Mouse (Mus musculus): Measurements from ENCODE around the gene Ppp1r27. TPM values are rescaled to one million over a fixed set of nuclear protein-coding genes. Genes with fewer than 3 reads are reported as not detected.

The Ppp1r27 gene
- total RNA-seq, 1 experiment: not detected

DNA sequence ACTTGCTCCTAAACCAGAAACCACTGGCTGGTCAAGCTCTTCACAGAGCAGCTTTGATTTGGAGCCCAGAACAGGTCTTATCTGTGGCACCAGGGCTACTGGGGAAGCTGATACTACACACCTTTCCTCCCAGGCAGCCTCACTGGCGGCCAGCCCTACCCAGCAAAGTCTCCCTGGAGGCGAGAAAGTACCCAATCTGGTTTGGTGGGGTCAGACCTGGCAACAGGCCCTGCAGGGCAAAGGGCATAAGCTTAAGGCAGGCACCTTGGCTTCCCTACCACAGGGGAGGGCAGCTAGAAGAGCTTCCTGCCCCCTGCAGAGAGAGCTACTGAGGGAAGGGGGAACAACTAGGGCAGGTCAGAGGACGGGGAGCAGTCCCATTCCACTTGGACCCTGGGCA is 50.6 kb downstream of the Ppp1r27 start:
- no peak overlapping the region for H3K9ac ChIP-seq (ENCODE audit: insufficient read depth, low read depth, low read length, poor library complexity, severe bottlenecking)
- H3K36me3 ChIP-seq (ENCODE audit: control insufficient read depth, insufficient read depth, low read length, poor library complexity, severe bottlenecking): peaks cover 24% of the 10 kb centered on the region
- no peak overlapping the region for H3K4me3 ChIP-seq (ENCODE audit: insufficient read depth in 1 of 2, low read depth in 1 of 2, low read length in 2 of 2, poor library complexity in 1 of 2, severe bottlenecking in 1 of 2)
- no peak for TF ChIP-seq ZC3H11A (IDR thresholded peaks at IDR 0.05; ENCODE audit: borderline replicate concordance, low read depth, low read length)
- TF ChIP-seq ZNF384 (IDR thresholded peaks at IDR 0.05; ENCODE audit: low read depth, low read length): no peak
- TF ChIP-seq MAFK (IDR thresholded peaks at IDR 0.05; ENCODE audit: insufficient read depth, low read depth, low read length): no peak
- TF ChIP-seq CHD2 (IDR thresholded peaks at IDR 0.05; ENCODE audit: low read depth, low read length): no peak
- no peak for TF ChIP-seq HCFC1 (IDR thresholded peaks at IDR 0.05; ENCODE audit: borderline replicate concordance, insufficient read depth, low read length)
- in situ Hi-C loops (cut with MboI; ENCODE audit: low sequenced_read_pairs in 2 of 2, unreplicated experiment in 2 of 2): no loop called here
- DNase-seq (ENCODE audit: low read depth, low spot score): no peak
- H3K9me3 ChIP-seq (ENCODE audit: control insufficient read depth, insufficient read depth, low read depth, low read length): no peaks in the 10 kb centered on the region
- H3K4me1 ChIP-seq (ENCODE audit: control insufficient read depth in 2 of 2, insufficient read depth in 2 of 2, low read length in 2 of 2, poor library complexity in 1 of 2): peaks cover 0 to 2% of the 10 kb centered on the region in 2 experiments; a peak in 1 of 4 replicates
- no peak overlapping the region for H3K27ac ChIP-seq (ENCODE audit: insufficient read depth, low read depth, low read length, poor library complexity, severe bottlenecking)

Other genes with a start within 250 kb of the Ppp1r27 start
- gene Actg1, start 202.6 kb downstream of the Ppp1r27 start, total RNA-seq (2012; rRNA removed): 1,716 and 2,367 TPM in 2 replicates
- gene Fscn2, start 189.6 kb downstream of the Ppp1r27 start, total RNA-seq (2012; rRNA removed): 0.31 and 0.42 TPM in 2 replicates
- gene Faap100, start 172.4 kb downstream of the Ppp1r27 start, total RNA-seq (2012; rRNA removed): 27.2 and 30.0 TPM in 2 replicates
- 35.6 and 57.7 TPM in 2 replicates for gene Nploc4, start 113.4 kb downstream of the Ppp1r27 start, total RNA-seq (2012; rRNA removed)
- not detected in 2 replicates for gene Tspan10, start 108.5 kb downstream of the Ppp1r27 start, total RNA-seq (2012; rRNA removed)
- not detected in 2 replicates for gene Pde6g, start 97.6 kb downstream of the Ppp1r27 start, total RNA-seq (2012; rRNA removed)
- gene Oxld1, start 93.1 kb downstream of the Ppp1r27 start, total RNA-seq (2012; rRNA removed): 2.9 and 4.1 TPM in 2 replicates
- 24.6 and 27.4 TPM in 2 replicates for gene Ccdc137, start 93.0 kb downstream of the Ppp1r27 start, total RNA-seq (2012; rRNA removed)
- 15.3 and 21.2 TPM in 2 replicates for gene Arl16, start 83.5 kb downstream of the Ppp1r27 start, total RNA-seq (2012; rRNA removed)
- gene Mrpl12, start 66.5 kb downstream of the Ppp1r27 start, total RNA-seq (2012; rRNA removed): 100 and 136 TPM in 2 replicates
- 30.2 and 35.0 TPM in 2 replicates for gene Slc25a10, start 59.3 kb downstream of the Ppp1r27 start, total RNA-seq (2012; rRNA removed)
- 0.40 and 0.53 TPM in 2 replicates for gene Gcgr, start 20.4 kb downstream of the Ppp1r27 start, total RNA-seq (2012; rRNA removed)
- 18.9 and 20.2 TPM in 2 replicates for gene Mcrip1, start 1.4 kb downstream of the Ppp1r27 start, total RNA-seq (2012; rRNA removed)
- gene P4hb, start 22.1 kb upstream of the Ppp1r27 start, total RNA-seq (2012; rRNA removed): 904 and 977 TPM in 2 replicates
- gene Arhgdia, start 30.5 kb upstream of the Ppp1r27 start, total RNA-seq (2012; rRNA removed): 161 and 253 TPM in 2 replicates
- gene Alyref, start 47.2 kb upstream of the Ppp1r27 start, total RNA-seq (2012; rRNA removed): 300 and 397 TPM in 2 replicates
- 87.4 and 98.4 TPM in 2 replicates for gene Anapc11, start 47.3 kb upstream of the Ppp1r27 start, total RNA-seq (2012; rRNA removed)
- gene Npb, start 57.3 kb upstream of the Ppp1r27 start, total RNA-seq (2012; rRNA removed): 0.69 and 0.94 TPM in 2 replicates
- gene Pcyt2, start 66.8 kb upstream of the Ppp1r27 start, total RNA-seq (2012; rRNA removed): 88.6 and 188 TPM in 2 replicates
- 29.4 and 33.2 TPM in 2 replicates for gene Sirt7, start 74.1 kb upstream of the Ppp1r27 start, total RNA-seq (2012; rRNA removed)
- gene Mafg, start 82.5 kb upstream of the Ppp1r27 start, total RNA-seq (2012; rRNA removed): 42.6 and 48.4 TPM in 2 replicates
- gene Pycr1, start 92.6 kb upstream of the Ppp1r27 start, total RNA-seq (2012; rRNA removed): 19.0 and 19.6 TPM in 2 replicates
- 0.63 TPM in 1 of 2 replicates, not detected in the other for gene Myadml2, start 97.0 kb upstream of the Ppp1r27 start, total RNA-seq (2012; rRNA removed)
- gene Notum, start 110.0 kb upstream of the Ppp1r27 start, total RNA-seq (2012; rRNA removed): 47.8 and 196 TPM in 2 replicates
- gene Aspscr1, start 121.8 kb upstream of the Ppp1r27 start, total RNA-seq (2012; rRNA removed): 85.2 and 144 TPM in 2 replicates
- 53.9 TPM in 2 replicates for gene Cenpx, start 162.6 kb upstream of the Ppp1r27 start, total RNA-seq (2012; rRNA removed)
- 30.3 and 65.0 TPM in 2 replicates for gene Lrrc45, start 162.8 kb upstream of the Ppp1r27 start, total RNA-seq (2012; rRNA removed)
- 20.1 and 34.3 TPM in 2 replicates for gene Rac3, start 170.3 kb upstream of the Ppp1r27 start, total RNA-seq (2012; rRNA removed)
- 43.6 and 66.6 TPM in 2 replicates for gene Dcxr, start 176.1 kb upstream of the Ppp1r27 start, total RNA-seq (2012; rRNA removed)
- not detected in 2 replicates for gene Cbr2, start 181.0 kb upstream of the Ppp1r27 start, total RNA-seq (2012; rRNA removed)
- 184 and 244 TPM in 2 replicates for gene Hmga1b, start 211.7 kb upstream of the Ppp1r27 start, total RNA-seq (2012; rRNA removed)
- gene Rfng, start 233.1 kb upstream of the Ppp1r27 start, total RNA-seq (2012; rRNA removed): 18.8 and 28.6 TPM in 2 replicates
- 289 and 378 TPM in 2 replicates for gene Gps1, start 233.1 kb upstream of the Ppp1r27 start, total RNA-seq (2012; rRNA removed)
- 101 and 124 TPM in 2 replicates for gene Dus1l, start 245.3 kb upstream of the Ppp1r27 start, total RNA-seq (2012; rRNA removed)